Mouse (Mus musculus) monocyte, adult 2 months (primary cell): ENCODE results near the gene Ucn3.
"Not testable (repeated sequence)": the region's sequence is repeated elsewhere in the genome, so short reads cannot be mapped to it uniquely, and the experiment has no call there.

Experiments used
- DNase-seq, 2 experiments: peaks; one replicate each; pipeline ENCODE4 v3.0.0; 2022; ENCODE audit warnings: low spot score in 2 of 2, low read depth in 1 of 2

Ucn3 gene

DNA sequence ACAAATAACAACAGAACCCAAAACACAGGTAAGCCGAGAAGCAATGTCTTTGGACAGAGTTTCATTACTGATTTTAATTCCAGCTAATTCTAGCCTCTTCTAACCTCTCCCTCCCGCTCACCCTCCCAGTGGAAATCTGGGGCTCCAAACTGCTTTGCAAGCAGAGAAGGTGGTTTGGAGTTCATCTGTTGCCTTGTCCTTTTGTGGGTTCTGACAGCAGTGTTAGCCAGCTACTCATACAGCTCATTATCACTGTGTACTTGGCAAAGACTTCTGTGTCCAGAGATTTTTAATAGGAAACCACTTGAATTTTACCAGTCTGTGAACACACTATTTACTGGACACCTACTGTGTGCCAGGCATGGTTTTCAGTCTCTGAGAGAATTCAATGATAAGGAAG, at the start of gene Ucn3:
Gene Ucn3 (minus strand): TSS at position 101 of the 400 bp plus-strand sequence.
- no peak for DNase-seq

GRCm38 (mm10) chr13:3992081-3992480, 46.9 kb upstream of the Ucn3 start:
- no peak for DNase-seq

DNA sequence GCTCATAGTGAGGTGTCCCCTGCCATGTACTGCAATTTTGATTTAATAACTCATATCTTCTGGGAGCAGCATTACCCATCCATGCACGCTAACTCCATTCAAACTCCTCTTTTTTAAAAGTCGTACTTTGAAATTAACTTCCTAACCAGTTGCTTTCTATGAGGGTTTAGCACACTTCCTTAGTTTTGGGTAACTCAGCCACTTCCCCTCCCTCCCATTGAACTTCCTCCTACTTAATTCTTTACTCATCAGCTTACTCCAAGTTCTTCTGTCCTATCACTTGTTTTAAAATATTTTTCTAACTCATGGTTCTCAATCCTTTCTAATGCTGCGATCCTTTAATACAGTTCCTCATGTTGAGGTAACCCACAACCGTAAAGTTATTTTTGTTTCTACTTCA, 23.7 kb upstream of the Ucn3 start:
- no peak for DNase-seq

DNA sequence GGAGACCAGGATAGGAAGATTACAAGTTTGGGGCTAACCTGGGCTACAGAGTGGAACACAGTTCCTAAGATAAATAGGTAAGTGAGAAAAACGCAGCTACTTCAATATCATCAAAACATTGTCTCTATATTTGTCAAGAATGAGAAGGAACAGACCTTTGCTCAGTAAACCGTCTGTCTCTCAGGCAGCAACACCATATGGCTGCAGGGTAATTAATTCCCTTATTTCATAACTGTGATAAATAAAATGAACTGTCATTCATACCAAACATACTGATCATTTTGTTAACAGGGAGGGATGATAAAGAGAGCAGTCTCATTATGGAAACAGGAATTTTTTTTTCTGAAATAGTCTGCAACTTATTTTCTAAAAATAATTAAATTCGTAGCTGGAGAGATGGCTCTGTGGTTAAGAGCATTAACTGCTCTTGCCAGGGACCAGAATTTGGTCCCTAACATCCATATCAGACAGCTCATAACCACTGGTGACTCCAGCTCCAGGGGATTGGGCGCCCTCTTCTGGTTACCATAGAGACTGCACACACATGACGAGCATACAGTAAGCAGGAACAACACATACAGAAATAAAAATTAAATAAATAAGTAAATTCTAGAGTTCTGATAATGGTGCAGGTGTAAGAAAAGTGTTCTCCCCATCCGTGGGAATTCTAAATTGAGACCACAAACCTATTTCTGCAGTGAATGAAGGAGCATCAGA, 6.2 kb upstream of the Ucn3 start:
- no peak for DNase-seq

- no peak for DNase-seq
These were observed 4.3 kb upstream of the Ucn3 start for GRCm38 (mm10) chr13:3949477-3949876.

DNA sequence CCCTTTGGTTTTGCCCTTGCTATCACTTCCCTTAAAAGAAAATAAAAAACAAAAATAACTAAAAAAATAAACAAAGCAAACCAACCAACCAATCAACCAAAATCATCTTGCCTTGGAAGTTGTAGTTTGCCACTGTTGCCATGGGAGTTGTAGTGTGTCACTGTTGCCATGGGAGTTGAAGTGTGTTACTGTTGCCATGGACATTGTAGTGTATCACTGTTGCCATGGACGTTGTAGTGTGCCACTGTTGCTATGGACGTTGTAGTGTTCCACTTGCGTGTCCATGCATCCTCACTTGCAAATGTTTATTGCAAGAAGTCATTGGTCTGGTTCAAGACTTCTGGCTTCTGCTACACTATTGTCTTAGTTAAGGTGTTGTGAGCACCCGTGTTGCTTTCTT, 2.1 kb upstream of the Ucn3 start:
- DNase-seq = no peak

DNA sequence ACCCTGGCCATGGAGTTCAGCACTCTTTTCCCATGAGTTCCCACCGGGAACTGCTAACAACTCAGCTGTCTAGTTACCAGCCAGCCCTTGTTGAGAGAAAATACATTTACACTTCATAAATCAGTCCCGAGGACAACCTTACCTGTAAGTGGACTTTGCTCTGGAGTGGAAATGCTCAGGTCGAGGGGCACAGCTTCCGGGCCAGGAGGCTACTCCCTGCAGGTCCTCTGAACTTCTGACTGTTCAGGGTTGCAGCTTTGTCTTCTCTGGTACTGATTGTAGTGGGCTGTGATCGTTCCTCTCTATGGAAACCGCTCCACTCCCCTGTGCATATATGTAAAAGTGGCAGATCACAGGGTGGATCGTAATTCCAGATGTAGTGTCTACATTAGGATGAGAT, 450 bp downstream of the Ucn3 start:
- no peak for DNase-seq

DNA sequence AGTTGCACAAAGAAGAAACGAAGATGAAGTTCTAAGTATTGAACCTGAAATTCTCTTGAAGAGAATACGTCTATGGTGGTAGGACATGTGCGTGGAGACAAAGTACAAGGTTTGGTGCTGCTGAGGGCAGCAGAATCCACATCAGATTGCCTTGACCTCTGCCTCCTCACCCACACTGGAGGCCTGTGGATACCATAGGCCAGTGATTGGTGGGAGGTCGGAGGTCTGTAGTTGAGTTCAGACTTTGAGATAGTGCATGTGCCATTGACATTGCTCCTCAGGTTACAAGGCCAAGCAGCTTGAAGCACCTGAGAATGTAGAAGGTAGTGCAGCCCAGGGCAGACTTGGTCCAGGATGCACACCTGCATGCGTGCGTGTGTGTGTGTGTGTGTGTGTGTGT, 19.1 kb downstream of the Ucn3 start:
- no peak for DNase-seq

DNA sequence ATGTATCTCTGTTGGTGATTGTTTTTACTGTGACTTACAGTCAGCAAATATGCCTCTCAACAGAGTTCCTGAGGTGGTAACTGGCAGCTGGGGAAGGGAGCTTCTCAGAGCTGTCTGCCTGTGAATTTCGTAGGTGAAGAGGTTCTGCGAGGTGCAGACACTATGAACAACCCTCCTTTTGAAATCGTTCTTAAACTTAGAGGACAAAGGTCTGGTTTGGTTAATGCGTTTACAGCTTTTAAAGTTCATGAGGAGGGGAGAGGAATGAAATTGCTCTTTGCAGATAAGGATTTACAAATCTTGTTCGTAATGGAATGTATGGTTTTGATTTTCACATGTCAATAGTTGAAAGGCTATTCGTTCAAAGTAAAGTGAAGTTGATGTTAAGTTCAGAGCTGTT, 19.5 kb downstream of the Ucn3 start:
- no peak for DNase-seq

GRCm38 (mm10) chr13:3924483-3924882, 20.7 kb downstream of the Ucn3 start:
- no peak for DNase-seq

DNA sequence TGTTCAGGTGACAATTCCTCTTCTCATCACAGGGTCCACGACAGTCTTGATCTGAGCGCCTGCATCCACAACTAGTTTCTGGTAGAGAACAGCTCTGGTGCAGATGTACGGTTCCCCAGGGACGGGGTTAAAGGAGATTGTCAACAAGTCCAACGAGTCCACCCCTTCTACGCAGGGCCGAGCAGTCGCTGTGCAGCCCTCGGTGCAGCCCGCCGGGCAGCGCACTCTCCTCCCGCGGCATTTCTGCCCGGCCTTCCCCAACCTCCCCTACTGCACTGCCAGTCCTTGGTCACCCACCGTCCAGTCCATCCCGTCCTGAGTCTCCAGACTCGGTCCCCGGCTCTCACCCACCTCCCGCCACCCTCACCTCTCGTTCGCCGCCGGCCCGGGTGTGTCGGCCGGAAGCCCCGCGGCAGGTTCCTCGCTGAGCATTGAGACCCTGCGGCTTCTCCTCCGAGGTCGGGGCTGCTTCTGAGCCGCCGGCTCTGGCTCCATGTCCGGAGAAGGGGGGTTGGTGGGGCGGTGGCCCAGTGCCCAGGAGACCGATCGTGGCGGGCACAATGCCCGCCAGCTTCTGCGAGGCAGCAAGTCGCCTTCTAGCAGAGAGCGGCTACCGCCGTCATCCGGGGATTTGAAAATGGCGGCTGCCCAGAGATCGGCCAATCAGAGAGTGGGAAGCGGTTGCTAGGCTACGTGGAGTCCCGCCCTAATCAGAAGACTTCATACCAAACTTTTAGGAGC, 27.4 kb downstream of the Ucn3 start, which contains the start of the genes Net1 and Tubal3:
Gene Net1 (minus strand): TSS at position 650 of the 741 bp plus-strand sequence.
Gene Tubal3 (plus strand): TSS at position 704 of the 741 bp plus-strand sequence.
- DNase-seq = peak; percentile 70 to 80

GRCm38 (mm10) chr13:3913504-3913903, 31.6 kb downstream of the Ucn3 start:
- no peak for DNase-seq

- DNase-seq = no peak
These were observed 34.8 kb downstream of the Ucn3 start for GRCm38 (mm10) chr13:3910356-3910755.

- DNase-seq = no peak
These were observed 36.9 kb downstream of the Ucn3 start for GRCm38 (mm10) chr13:3908262-3908661.

DNA sequence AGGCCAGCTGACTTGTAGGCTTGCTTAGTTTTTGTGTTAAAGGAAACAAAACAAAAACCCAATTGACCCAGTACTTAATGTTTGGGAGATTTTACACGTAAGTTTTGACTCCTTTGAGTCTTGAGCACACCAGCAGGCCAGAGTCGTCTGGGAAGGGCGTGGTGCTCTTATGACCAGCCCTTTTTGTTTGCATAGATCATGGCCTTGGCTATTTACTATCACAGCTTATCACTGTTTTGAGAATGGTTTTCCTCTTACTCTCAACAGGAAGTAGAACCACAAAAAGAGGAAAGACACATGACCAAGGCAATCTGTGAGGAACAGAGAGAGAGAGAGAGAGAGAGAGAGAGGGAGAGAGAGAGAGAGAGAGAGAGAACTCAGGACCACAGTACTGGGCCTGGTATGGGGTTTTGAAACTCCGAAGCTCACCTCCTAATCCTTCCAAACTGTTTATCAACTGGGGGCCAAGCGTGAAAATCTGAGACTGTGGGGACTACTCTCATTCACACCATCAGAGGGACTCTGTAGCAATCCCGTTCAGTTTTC, 37.9 kb downstream of the Ucn3 start:
- no peak for DNase-seq

- no peak for DNase-seq
These were observed 45.8 kb downstream of the Ucn3 start for GRCm38 (mm10) chr13:3899301-3899700.

- DNase-seq = not testable (repeated sequence)
These were observed 46.9 kb downstream of the Ucn3 start for GRCm38 (mm10) chr13:3898202-3898601.

DNA sequence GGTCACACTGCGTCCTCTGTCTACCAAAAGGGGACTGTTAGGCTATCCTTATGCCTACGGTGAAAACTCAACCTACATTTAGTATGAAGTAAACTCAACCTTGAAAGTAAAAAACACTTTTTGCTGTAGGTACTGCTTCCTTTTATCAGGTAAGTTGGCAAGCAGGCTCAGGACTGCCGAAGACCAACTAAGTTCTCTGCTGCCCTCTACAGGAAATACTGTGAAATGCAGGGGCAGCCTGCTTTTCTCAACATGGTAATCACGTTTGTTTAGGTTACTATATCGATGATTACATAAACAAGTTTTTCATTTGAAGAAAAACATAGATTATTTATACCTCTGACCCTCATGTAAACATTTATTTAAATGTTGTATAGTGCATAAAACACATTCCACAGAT, 48.2 kb downstream of the Ucn3 start:
- DNase-seq = peak in 1 of 2 experiments; percentile 31

GRCm38 (mm10) chr13:3896032-3896431, 49.1 kb downstream of the Ucn3 start:
- no peak for DNase-seq

- DNase-seq = no peak
These were observed 49.7 kb downstream of the Ucn3 start for GRCm38 (mm10) chr13:3895397-3895980.

DNA sequence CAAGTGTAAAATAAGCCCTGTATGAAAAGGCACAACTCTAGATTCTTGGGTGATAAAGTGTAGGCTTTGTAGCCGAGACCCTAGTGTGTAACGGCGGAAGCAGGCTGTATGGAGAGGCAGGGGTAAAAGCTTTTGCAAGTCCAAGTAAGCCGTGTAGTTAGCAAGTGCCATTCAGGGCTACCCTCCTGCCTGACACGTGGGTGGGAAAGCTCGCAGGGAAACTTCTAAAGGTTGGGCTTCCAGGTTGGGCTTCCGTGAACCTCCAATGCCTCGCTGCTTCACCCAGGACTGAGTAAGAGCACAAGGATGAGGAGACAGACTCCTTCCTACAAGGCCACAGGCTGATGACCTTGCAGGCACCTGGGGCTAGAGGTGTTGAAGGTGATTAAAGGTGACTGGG, 50.6 kb downstream of the Ucn3 start:
- DNase-seq = no peak
